Mouse (Mus musculus): ENCODE data around the gene Tent4b.

Gene Tent4b

DNA sequence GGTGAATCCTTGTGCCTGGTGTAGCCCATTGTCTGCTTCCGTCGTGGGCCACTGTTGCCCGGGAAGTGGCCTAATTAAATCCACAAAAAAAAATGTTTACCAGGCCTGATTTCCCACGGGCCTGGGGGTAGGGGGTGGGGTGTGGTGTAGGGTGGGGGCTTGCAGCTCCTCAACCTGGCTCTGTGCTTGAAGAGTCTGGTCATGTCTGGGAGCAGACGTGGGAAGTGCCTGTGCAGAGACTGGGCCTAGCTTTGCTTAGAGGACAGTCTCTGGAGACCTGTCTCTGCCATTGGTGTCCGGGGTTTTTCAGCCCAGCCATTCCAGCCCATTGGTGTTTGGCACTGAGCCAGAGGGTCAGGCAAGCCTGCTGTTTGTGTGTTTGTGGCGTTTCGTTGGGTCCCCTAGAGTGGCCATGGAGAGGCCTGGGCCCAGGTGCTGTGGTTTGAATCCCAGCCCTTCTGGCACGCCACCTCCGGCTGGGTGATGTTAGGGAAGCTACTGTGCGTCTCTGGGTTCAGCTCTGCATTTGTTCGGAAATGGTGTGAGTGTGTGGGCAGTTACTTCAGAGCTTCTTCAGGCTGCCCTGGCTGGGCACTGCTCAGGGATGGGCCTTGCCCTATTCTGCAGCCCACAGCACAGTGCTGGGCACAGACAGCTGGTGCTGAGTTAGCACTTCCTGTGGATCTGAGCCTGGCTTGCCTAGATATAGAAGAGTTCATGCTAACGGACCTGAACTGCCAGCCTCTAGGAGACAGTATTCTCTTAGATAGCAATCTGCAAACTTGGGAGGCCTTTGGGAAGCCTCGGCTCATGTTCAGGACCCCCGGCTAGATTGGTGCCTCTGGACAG, 102.8 kb downstream of the Tent4b start:
- no peak for DNase-seq (ENCODE audit: low spot score)

DNA sequence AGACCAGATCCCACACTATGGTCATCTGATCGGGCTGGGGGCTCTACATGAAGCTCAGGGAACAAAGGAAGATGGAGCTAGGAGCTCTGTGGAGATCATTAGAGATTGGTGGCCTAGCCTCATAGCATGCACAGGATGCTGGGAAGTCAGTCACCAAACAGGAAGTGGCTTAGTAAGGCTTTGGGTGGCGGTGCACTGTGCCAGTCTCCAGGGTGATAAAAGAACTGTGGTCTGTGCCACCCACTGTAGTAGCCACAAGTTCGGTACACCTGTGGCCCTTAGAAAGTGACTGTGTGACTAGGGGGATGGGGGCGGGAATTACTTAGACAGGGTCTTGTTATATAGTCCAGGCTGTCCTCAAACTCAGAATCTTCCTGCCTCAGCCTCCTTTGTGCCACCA, 106.8 kb downstream of the Tent4b start:
- no peak for DNase-seq (ENCODE audit: low spot score)

- no peak for DNase-seq (ENCODE audit: low spot score)
Observed at GRCm38 (mm10) chr8:88306511-88306910, 107.5 kb downstream of the Tent4b start.

- DNase-seq (ENCODE audit: low spot score): no peak
Observed at GRCm38 (mm10) chr8:88307736-88308135, 108.7 kb downstream of the Tent4b start.

Data from urinary bladder, postnatal 10 days (tissue).